Mouse (Mus musculus): ENCODE results near the gene Eaf2. TPM values are rescaled to one million over a fixed set of nuclear protein-coding genes. Genes with fewer than 3 reads are reported as not detected.
A peak's percentile ranks its signal among the peaks of the same experiment; 100 is the strongest.

Eaf2 gene
- polyA plus RNA-seq, 1 experiment from 2014 or later: 24.6 TPM

DNA sequence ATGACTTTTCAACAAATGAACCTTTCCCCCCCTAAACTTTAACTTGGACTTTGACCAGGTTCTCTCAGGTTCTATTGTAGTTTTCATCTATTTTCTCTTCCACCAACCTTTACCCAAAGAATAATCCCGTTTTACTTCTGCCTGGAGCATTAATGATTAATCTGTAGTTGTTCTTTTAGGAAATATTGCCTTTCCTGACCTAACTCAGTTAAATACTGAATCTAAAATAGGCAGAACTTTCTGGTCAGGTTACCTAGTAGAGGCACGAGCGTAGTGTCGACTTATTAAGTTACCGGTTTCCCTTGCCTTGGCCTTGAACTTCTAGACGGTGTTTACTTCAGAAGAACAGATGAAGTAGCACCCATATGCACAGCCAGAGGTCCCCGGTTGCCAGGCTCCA lies 88.3 kb downstream of the Eaf2 start:
- no peaks in the 10 kb centered on the region for H3K27me3 ChIP-seq (ENCODE audit: insufficient read depth, low read length)
- no peaks in the 10 kb centered on the region for H3K36me3 ChIP-seq (ENCODE audit: insufficient read depth, low read length)
- no peak overlapping the region for H3K9ac ChIP-seq (ENCODE audit: low read depth, low read length)
- H3K4me1 ChIP-seq (replicated peaks; ENCODE audit: insufficient read depth, low read length): 0 out of 2 replicates have a peak, but pooled peaks cover 3% of the 10 kb centered on the region
- ATAC-seq (replicated peaks; ENCODE audit: low FRiP score, low read depth): no peak
- DNase-seq (ENCODE audit: low spot score): peak; percentile 3
- no peaks in the 10 kb centered on the region for H3K9me3 ChIP-seq (replicated peaks; ENCODE audit: low read length)
- no peak overlapping the region for H3K4me2 ChIP-seq (ENCODE audit: low read length)
- 70% methylated on average over 7 of the region's 7 CpGs for WGBS
- H3K4me3 ChIP-seq (replicated peaks; ENCODE audit: low read depth, low read length): no peak overlapping the region
- 0 out of 2 replicates have a peak overlapping the region, but pooled peaks have one; percentile 13 for H3K27ac ChIP-seq
- no peak for TF ChIP-seq CTCF (IDR thresholded peaks at IDR 0.05; ENCODE audit: low read depth)

- 0 out of 2 replicates have a peak, but pooled peaks cover 3% of the 10 kb centered on the region for H3K4me1 ChIP-seq (replicated peaks; ENCODE audit: insufficient read depth, low read length)
- peak within 1 kb of the TSS; percentile 41 for H3K4me2 ChIP-seq (ENCODE audit: low read length)
- peak within 1 kb of the TSS; percentile 31; the same call in 1 of the 2 replicates for H3K9ac ChIP-seq (ENCODE audit: low read depth, low read length)
- DNase-seq (ENCODE audit: low spot score): peak; percentile 21
- WGBS: 61% methylated on average over 10 of the region's 10 CpGs
- TF ChIP-seq CTCF (IDR thresholded peaks at IDR 0.05; ENCODE audit: low read depth): no peak
- H3K36me3 ChIP-seq (ENCODE audit: insufficient read depth, low read length): no peaks in the 10 kb centered on the region
- peak within 1 kb of the TSS; percentile 16; the same call in 1 of the 2 replicates for H3K4me3 ChIP-seq (replicated peaks; ENCODE audit: low read depth, low read length)
- H3K27me3 ChIP-seq (ENCODE audit: insufficient read depth, low read length): no peaks in the 10 kb centered on the region
- 0 out of 2 replicates have a peak within 1 kb of the TSS, but pooled peaks have one; percentile 33 for H3K27ac ChIP-seq
- ATAC-seq (replicated peaks; ENCODE audit: low FRiP score, low read depth): no peak
- no peaks in the 10 kb centered on the region for H3K9me3 ChIP-seq (replicated peaks; ENCODE audit: low read length)
Observed at GRCm38 (mm10) chr16:36784594-36785313, 90.0 kb downstream of the Eaf2 start, which contains the start of gene Slc15a2. TSS of gene Slc15a2 (minus strand) at chr16:36784962.

GRCm38 (mm10) chr16:36784146-36784545 lies 90.7 kb downstream of the Eaf2 start:
- Histone ChIP-seq H3K4me2 (ENCODE audit: low read length) (peak overlapping the region; percentile 41; the same call in 1 of the 2 replicates), H3K27me3 (ENCODE audit: insufficient read depth, low read length) (no peaks in the 10 kb centered on the region), H3K4me1 (replicated peaks; ENCODE audit: insufficient read depth, low read length) (0 out of 2 replicates have a peak, but pooled peaks cover 3% of the 10 kb centered on the region), H3K27ac (no peak overlapping the region), H3K36me3 (ENCODE audit: insufficient read depth, low read length) (no peaks in the 10 kb centered on the region), H3K9me3 (replicated peaks; ENCODE audit: low read length) (no peaks in the 10 kb centered on the region), H3K9ac (ENCODE audit: low read depth, low read length) (no peak overlapping the region), H3K4me3 (replicated peaks; ENCODE audit: low read depth, low read length) (peak overlapping the region; percentile 16; the same call in 1 of the 2 replicates)
- DNase-seq (ENCODE audit: low spot score) (no peak), ATAC-seq (replicated peaks; ENCODE audit: low FRiP score, low read depth) (no peak)
- no peak for TF ChIP-seq CTCF (IDR thresholded peaks at IDR 0.05; ENCODE audit: low read depth)
- 93% methylated on average over 2 of the region's 2 CpGs for WGBS

GRCm38 (mm10) chr16:36775658-36776057 lies 99.1 kb downstream of the Eaf2 start:
- TF ChIP-seq CTCF (IDR thresholded peaks at IDR 0.05; ENCODE audit: low read depth): no peak
- Histone ChIP-seq H3K27ac (no peak overlapping the region), H3K9ac (ENCODE audit: low read depth, low read length) (no peak overlapping the region), H3K36me3 (ENCODE audit: insufficient read depth, low read length) (no peaks in the 10 kb centered on the region), H3K9me3 (replicated peaks; ENCODE audit: low read length) (no peaks in the 10 kb centered on the region), H3K4me3 (replicated peaks; ENCODE audit: low read depth, low read length) (no peak overlapping the region), H3K4me1 (replicated peaks; ENCODE audit: insufficient read depth, low read length) (no peaks in the 10 kb centered on the region), H3K27me3 (ENCODE audit: insufficient read depth, low read length) (no peaks in the 10 kb centered on the region), H3K4me2 (ENCODE audit: low read length) (no peak overlapping the region)
- WGBS: 68% methylated on average over 6 of the region's 6 CpGs
- no peak for DNase-seq (ENCODE audit: low spot score)
- ATAC-seq (replicated peaks; ENCODE audit: low FRiP score, low read depth): no peak

DNA sequence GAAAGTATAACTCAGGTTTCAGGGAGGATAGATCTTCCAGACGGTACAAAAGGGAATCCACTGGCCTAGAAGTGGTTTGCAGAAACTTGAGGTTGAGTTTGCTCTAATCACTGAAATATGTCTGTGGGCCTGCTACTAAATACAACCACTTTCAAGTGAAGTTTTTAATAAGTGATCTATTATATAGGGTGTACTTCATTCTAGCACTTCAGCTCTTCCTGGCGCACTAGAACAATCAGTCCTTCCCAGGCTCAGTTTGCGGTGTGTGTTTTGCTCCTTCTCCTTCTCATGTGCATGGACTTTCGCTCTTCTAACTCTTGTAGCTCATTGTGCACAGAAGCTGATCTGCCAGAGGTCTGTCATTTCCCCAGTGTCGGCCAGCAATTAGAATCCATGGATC lies 101.8 kb downstream of the Eaf2 start:
- no peaks in the 10 kb centered on the region for H3K36me3 ChIP-seq (ENCODE audit: insufficient read depth, low read length)
- no peaks in the 10 kb centered on the region for H3K4me1 ChIP-seq (replicated peaks; ENCODE audit: insufficient read depth, low read length)
- H3K4me2 ChIP-seq (ENCODE audit: low read length): no peak overlapping the region
- no peak overlapping the region for H3K27ac ChIP-seq
- H3K9me3 ChIP-seq (replicated peaks; ENCODE audit: low read length): no peaks in the 10 kb centered on the region
- ATAC-seq (replicated peaks; ENCODE audit: low FRiP score, low read depth) (no peak), DNase-seq (ENCODE audit: low spot score) (peak; percentile 5)
- TF ChIP-seq CTCF (IDR thresholded peaks at IDR 0.05; ENCODE audit: low read depth): no peak
- no peak overlapping the region for H3K9ac ChIP-seq (ENCODE audit: low read depth, low read length)
- H3K27me3 ChIP-seq (ENCODE audit: insufficient read depth, low read length): no peaks in the 10 kb centered on the region
- no peak overlapping the region for H3K4me3 ChIP-seq (replicated peaks; ENCODE audit: low read depth, low read length)
- 77% methylated on average over 5 of the region's 5 CpGs for WGBS

DNA sequence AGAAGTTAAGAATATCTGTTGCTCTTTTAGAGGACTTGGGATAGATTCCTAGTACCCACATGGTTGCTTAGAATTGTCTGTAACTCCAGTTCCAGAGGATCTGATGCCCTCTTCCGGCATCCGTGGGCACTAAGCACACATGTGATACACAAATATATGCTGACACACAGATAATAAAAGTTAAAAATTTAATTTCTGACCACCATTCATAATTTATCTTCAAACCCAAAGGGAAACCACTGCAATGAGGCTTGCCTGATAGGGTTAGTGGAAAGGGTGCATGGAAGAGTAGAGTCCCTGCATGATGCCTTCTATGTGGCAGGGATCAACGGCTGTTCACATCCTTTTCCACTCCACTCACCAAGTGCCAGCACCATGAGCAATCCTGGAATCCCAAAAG lies 103.1 kb downstream of the Eaf2 start:
- TF ChIP-seq CTCF (IDR thresholded peaks at IDR 0.05; ENCODE audit: low read depth): no peak
- Histone ChIP-seq H3K4me1 (replicated peaks; ENCODE audit: insufficient read depth, low read length) (no peaks in the 10 kb centered on the region), H3K4me2 (ENCODE audit: low read length) (no peak overlapping the region), H3K36me3 (ENCODE audit: insufficient read depth, low read length) (no peaks in the 10 kb centered on the region), H3K4me3 (replicated peaks; ENCODE audit: low read depth, low read length) (no peak overlapping the region), H3K27ac (no peak overlapping the region), H3K27me3 (ENCODE audit: insufficient read depth, low read length) (no peaks in the 10 kb centered on the region), H3K9me3 (replicated peaks; ENCODE audit: low read length) (no peaks in the 10 kb centered on the region), H3K9ac (ENCODE audit: low read depth, low read length) (no peak overlapping the region)
- WGBS: 89% methylated on average over 3 of the region's 3 CpGs
- DNase-seq (ENCODE audit: low spot score) (no peak), ATAC-seq (replicated peaks; ENCODE audit: low FRiP score, low read depth) (no peak)
